Mouse (Mus musculus) thymus, postnatal 36 days (tissue): ENCODE results near the gene Bpifb3.

Source experiments
- DNase-seq, 2 experiments: peaks; one replicate each; pipeline ENCODE4 v3.0.0; 2022; ENCODE audit warnings: mixed read lengths in 2 of 2

Bpifb3 gene

GRCm38 (mm10) chr2:153917930-153918329 lies at the start of gene Bpifb3:
TSS of gene Bpifb3 (plus strand) at chr2:153918230.
- DNase-seq = no peak

GRCm38 (mm10) chr2:153870984-153871383 lies 47.0 kb upstream of the Bpifb3 start, which contains the start of gene Sun5:
TSS of gene Sun5 (minus strand) at chr2:153871084.
- no peak for DNase-seq

GRCm38 (mm10) chr2:153874745-153875144 lies 43.3 kb upstream of the Bpifb3 start, which contains the start of gene Bpifb2:
TSS of gene Bpifb2 (plus strand) at chr2:153875045.
- DNase-seq = no peak

- no peak for DNase-seq
Measured at GRCm38 (mm10) chr2:153899111-153899510, 18.9 kb upstream of the Bpifb3 start.

- no peak for DNase-seq
Measured at GRCm38 (mm10) chr2:153900088-153900487, 17.9 kb upstream of the Bpifb3 start, which contains the start of gene Bpifb6. TSS of gene Bpifb6 (plus strand) at chr2:153900388.

- DNase-seq = no peak
Measured at GRCm38 (mm10) chr2:153902726-153903125, 15.3 kb upstream of the Bpifb3 start.

GRCm38 (mm10) chr2:153906626-153907025 lies 11.4 kb upstream of the Bpifb3 start:
- DNase-seq = no peak

- no peak for DNase-seq
Measured at GRCm38 (mm10) chr2:153914151-153914550, 3.9 kb upstream of the Bpifb3 start.

GRCm38 (mm10) chr2:153921246-153921645 lies 3.2 kb downstream of the Bpifb3 start:
- DNase-seq = no peak

- DNase-seq = peak; percentile 37 to 47
Measured at GRCm38 (mm10) chr2:153929871-153930413, 11.9 kb downstream of the Bpifb3 start.

GRCm38 (mm10) chr2:153931125-153931524 lies 13.1 kb downstream of the Bpifb3 start:
- no peak for DNase-seq

- DNase-seq = no peak
Measured at GRCm38 (mm10) chr2:153933311-153933710, 15.3 kb downstream of the Bpifb3 start.

GRCm38 (mm10) chr2:153935348-153935747 lies 17.3 kb downstream of the Bpifb3 start:
- no peak for DNase-seq

GRCm38 (mm10) chr2:153937843-153938242 lies 19.8 kb downstream of the Bpifb3 start, which contains the start of gene Bpifb4:
TSS of gene Bpifb4 (plus strand) at chr2:153938212.
- no peak for DNase-seq

- peak; percentile 32 to 46 for DNase-seq
Measured at GRCm38 (mm10) chr2:153943537-153943936, 25.5 kb downstream of the Bpifb3 start.

GRCm38 (mm10) chr2:153944567-153944966 lies 26.5 kb downstream of the Bpifb3 start:
- no peak for DNase-seq

GRCm38 (mm10) chr2:153952897-153953296 lies 34.9 kb downstream of the Bpifb3 start:
- DNase-seq = peak; percentile 38 to 50

- DNase-seq = peak; percentile 49 to 50
Measured at GRCm38 (mm10) chr2:153953836-153954235, 35.8 kb downstream of the Bpifb3 start.

- no peak for DNase-seq
Measured at GRCm38 (mm10) chr2:153962821-153963331, 44.8 kb downstream of the Bpifb3 start.

GRCm38 (mm10) chr2:153963334-153963733 lies 45.3 kb downstream of the Bpifb3 start:
- DNase-seq = no peak

GRCm38 (mm10) chr2:153970221-153970620 lies 52.2 kb downstream of the Bpifb3 start:
- no peak for DNase-seq

GRCm38 (mm10) chr2:153974582-153974981 lies 56.6 kb downstream of the Bpifb3 start, which contains the start of gene Bpifa6:
TSS of gene Bpifa6 (plus strand) at chr2:153974945.
- no peak for DNase-seq
